Mouse (Mus musculus) layer of hippocampus, adult 11-12 months (tissue): Measurements from ENCODE around the gene Rnf220.

Experiments
- DNase-seq: peaks from one replicate; pipeline ENCODE4 v3.0.0; 2022; ENCODE audit warnings: low spot score

The Rnf220 gene

GRCm38 (mm10) chr4:117302027-117302806, 194.6 kb downstream of the Rnf220 start:
- no peak for DNase-seq

- no peak for DNase-seq
These were observed 196.9 kb downstream of the Rnf220 start for GRCm38 (mm10) chr4:117299921-117300320.

GRCm38 (mm10) chr4:117297819-117298218, 199.0 kb downstream of the Rnf220 start:
- DNase-seq, result no peak

GRCm38 (mm10) chr4:117296849-117297593, 199.8 kb downstream of the Rnf220 start:
- no peak for DNase-seq

GRCm38 (mm10) chr4:117291696-117292095, 205.2 kb downstream of the Rnf220 start:
- DNase-seq, result no peak

- peak; percentile 72 for DNase-seq
These were observed 207.7 kb downstream of the Rnf220 start for GRCm38 (mm10) chr4:117288927-117289801.

GRCm38 (mm10) chr4:117288277-117288926, 208.4 kb downstream of the Rnf220 start:
- DNase-seq, result no peak

DNA sequence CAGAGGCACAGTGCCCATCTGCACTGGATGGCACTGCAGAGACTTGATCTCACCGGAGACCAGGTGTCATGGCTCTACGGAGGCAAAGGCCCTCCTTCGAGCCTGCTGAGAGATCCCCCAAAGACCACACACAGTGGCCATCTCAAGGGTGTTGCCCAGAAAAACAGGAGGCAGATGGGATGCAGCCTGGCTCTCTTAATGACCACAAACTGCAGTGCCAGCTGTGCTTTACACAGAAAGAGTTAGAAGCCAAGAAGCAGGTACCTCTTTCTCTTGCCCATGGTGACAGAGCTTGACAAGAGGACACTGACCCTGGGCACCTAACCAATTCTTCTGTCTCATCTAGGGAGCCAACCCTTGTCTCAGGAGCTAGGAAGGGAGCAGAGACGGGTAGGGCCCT, 212.5 kb downstream of the Rnf220 start:
- no peak for DNase-seq

- no peak for DNase-seq
These were observed 213.3 kb downstream of the Rnf220 start for GRCm38 (mm10) chr4:117283271-117284191.

- no peak for DNase-seq
These were observed 215.6 kb downstream of the Rnf220 start for GRCm38 (mm10) chr4:117281090-117281845.

- no peak for DNase-seq
These were observed 216.4 kb downstream of the Rnf220 start for GRCm38 (mm10) chr4:117280397-117280930.

- DNase-seq, result no peak
These were observed 217.6 kb downstream of the Rnf220 start for GRCm38 (mm10) chr4:117279253-117279642.

DNA sequence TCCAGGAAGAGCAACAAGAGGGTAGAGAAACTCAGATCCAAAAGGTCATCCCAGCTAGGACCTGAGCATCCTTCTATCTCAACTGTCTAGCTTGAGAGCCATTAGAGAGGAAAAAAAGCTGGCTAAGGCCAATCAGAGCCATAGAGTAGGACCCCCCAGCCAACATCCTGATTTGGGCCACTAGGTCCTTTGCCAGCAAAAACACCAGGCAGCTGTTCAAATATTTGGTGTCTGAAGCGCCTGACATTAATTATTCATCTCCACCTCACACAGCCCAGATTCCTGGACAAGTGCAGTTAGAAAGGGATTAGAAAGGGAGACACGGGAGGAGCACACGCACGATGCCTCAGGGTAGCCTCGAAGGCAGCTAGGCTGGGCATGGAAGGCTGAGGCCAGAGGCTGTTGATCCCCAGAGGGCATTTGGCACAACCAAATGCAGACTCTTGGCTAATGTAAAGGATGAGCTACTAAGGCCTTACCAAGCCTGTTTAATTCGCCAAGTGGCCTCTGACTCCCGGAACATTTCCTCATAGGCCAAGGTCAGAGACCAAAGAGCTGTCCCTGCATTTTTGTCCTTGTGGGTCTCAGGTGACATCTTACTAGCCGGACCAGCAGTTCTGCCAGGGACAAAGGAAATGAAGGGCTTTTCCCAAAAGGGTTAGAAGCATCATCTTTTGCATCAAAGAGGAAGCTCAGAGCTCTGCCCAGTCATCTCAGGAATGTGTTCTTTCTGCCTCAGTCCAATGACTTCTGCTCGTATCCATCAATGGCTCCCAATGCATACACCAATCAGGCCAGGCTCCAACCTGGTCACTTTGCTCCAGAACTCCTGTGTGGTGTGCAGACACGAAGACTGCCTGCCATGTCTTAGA, 218.2 kb downstream of the Rnf220 start:
- DNase-seq, result no peak

DNA sequence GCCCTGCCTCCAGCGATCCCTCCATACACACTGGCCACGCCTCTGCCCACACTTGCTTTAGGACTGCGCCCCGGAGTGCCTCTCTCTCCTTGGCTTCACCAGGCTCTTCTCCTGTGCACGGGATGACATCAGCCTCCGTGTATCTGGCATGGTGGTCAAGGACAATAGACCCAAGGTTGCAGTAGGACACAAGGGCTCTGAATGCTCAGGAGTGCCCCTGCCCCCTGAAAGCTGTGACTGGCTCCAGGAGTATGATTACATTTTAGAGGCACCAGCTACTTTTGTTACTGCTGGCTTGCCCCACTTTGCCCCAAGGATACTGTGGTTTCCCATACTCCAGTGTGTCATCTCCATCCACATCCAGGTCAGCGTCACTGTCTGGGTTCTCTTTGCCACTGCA, 219.2 kb downstream of the Rnf220 start:
- DNase-seq, result no peak

DNA sequence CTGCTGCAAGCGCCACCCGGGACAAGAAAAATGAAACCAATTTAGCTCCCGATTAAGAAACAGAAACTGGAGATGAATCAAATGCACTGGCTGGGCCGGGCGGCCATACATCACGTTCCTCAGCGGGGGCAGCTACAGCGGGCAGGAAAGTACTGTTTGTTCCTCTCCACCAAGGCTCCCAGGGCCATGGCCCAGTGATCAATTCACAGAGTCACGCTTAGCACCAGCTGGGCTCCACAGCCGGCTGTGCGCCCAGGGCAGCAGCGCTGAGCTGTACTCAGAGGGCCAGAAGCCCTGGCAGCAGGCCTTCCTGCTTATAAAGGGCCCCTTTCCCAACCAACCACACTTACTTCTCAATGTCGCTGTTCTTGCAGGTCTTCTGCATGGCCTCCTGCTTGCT, 219.8 kb downstream of the Rnf220 start:
- peak; percentile 48 for DNase-seq

GRCm38 (mm10) chr4:117276281-117276711, 220.6 kb downstream of the Rnf220 start:
- DNase-seq, result no peak

- DNase-seq, result no peak
These were observed 222.1 kb downstream of the Rnf220 start for GRCm38 (mm10) chr4:117274720-117275119.

- no peak for DNase-seq
These were observed 224.4 kb downstream of the Rnf220 start for GRCm38 (mm10) chr4:117272459-117272858.

- DNase-seq, result peak; percentile 85
These were observed 226.6 kb downstream of the Rnf220 start for GRCm38 (mm10) chr4:117270278-117270677.
